Mouse (Mus musculus): ENCODE measurements around the gene Ceacam10. TPM values are rescaled to one million over a fixed set of nuclear protein-coding genes. Genes with fewer than 3 reads are reported as not detected.

Ceacam10 gene
- total and polyA plus RNA-seq, 3 experiments = 0.27 TPM; not detected in 2

GRCm38 (mm10) chr7:24760211-24760610, 16.8 kb upstream of the Ceacam10 start, which contains the start of gene Cd177:
Gene Cd177, minus strand, starts transcription at chr7:24760311.
- no peak for ATAC-seq (ENCODE audit: extremely low read depth, insufficient number of reproducible peaks, low FRiP score, poor library complexity, severe bottlenecking)
- Histone ChIP-seq H3K4me1 (ENCODE audit: insufficient read depth, low read depth, low read length) (no peaks in the 10 kb centered on the region), H3K36me3 (replicated peaks) (no peaks in the 10 kb centered on the region), H3K9me3 (replicated peaks) (no peaks in the 10 kb centered on the region), H3K27me3 (ENCODE audit: insufficient read depth, low read length) (peaks cover 4% of the 10 kb centered on the region; the same call in 1 of the 2 replicates), H3K4me3 (ENCODE audit: low read depth, low read length) (no peak within 1 kb of the TSS)
- no peak for DNase-seq (ENCODE audit: low spot score)
- TF ChIP-seq TAL1 (conservative IDR thresholded peaks at IDR 0.05; ENCODE audit: low read depth, low read length) = no peak
- no peak for TF ChIP-seq GATA1 (IDR thresholded peaks at IDR 0.05; ENCODE audit: borderline replicate concordance, low read length)
- no peak for TF ChIP-seq POLR2AphosphoS5 (IDR thresholded peaks at IDR 0.05; ENCODE audit: insufficient replicate concordance, low read depth, low read length)

GRCm38 (mm10) chr7:24761161-24761560, 15.8 kb upstream of the Ceacam10 start:
- Histone ChIP-seq H3K36me3 (replicated peaks) (no peaks in the 10 kb centered on the region), H3K4me3 (ENCODE audit: low read depth, low read length) (no peak overlapping the region), H3K4me1 (ENCODE audit: insufficient read depth, low read depth, low read length) (no peaks in the 10 kb centered on the region), H3K27me3 (ENCODE audit: insufficient read depth, low read length) (peaks cover 4% of the 10 kb centered on the region; the same call in 1 of the 2 replicates), H3K9me3 (replicated peaks) (no peaks in the 10 kb centered on the region)
- TF ChIP-seq POLR2AphosphoS5 (IDR thresholded peaks at IDR 0.05; ENCODE audit: insufficient replicate concordance, low read depth, low read length) (no peak), TAL1 (conservative IDR thresholded peaks at IDR 0.05; ENCODE audit: low read depth, low read length) (no peak), CTCF (IDR thresholded peaks at IDR 0.05; ENCODE audit: low read depth, low read length) (no peak), GATA1 (IDR thresholded peaks at IDR 0.05; ENCODE audit: borderline replicate concordance, low read length) (no peak), GATA2 (IDR thresholded peaks at IDR 0.05; ENCODE audit: borderline replicate concordance, low read depth, low read length) (no peak)
- ATAC-seq (ENCODE audit: extremely low read depth, insufficient number of reproducible peaks, low FRiP score, poor library complexity, severe bottlenecking) (no peak), DNase-seq (ENCODE audit: low spot score) (no peak)

GRCm38 (mm10) chr7:24762574-24762973, 14.4 kb upstream of the Ceacam10 start:
- no peak for DNase-seq (ENCODE audit: low spot score)

GRCm38 (mm10) chr7:24771361-24771760, 5.6 kb upstream of the Ceacam10 start:
- DNase-seq (ENCODE audit: low spot score) = no peak
- Histone ChIP-seq H3K27me3 (ENCODE audit: insufficient read depth, low read length) (no peaks in the 10 kb centered on the region), H3K36me3 (replicated peaks) (no peaks in the 10 kb centered on the region), H3K4me1 (ENCODE audit: insufficient read depth, low read depth, low read length) (no peaks in the 10 kb centered on the region), H3K4me3 (ENCODE audit: low read depth, low read length) (no peak overlapping the region), H3K9me3 (replicated peaks) (no peaks in the 10 kb centered on the region)
- ATAC-seq (ENCODE audit: extremely low read depth, insufficient number of reproducible peaks, low FRiP score, poor library complexity, severe bottlenecking) = no peak
- TF ChIP-seq GATA1 (IDR thresholded peaks at IDR 0.05; ENCODE audit: borderline replicate concordance, low read length) (no peak), GATA2 (IDR thresholded peaks at IDR 0.05; ENCODE audit: borderline replicate concordance, low read depth, low read length) (no peak), POLR2AphosphoS5 (IDR thresholded peaks at IDR 0.05; ENCODE audit: insufficient replicate concordance, low read depth, low read length) (no peak), CTCF (IDR thresholded peaks at IDR 0.05; ENCODE audit: low read depth, low read length) (no peak), TAL1 (conservative IDR thresholded peaks at IDR 0.05; ENCODE audit: low read depth, low read length) (no peak)

More at GRCm38 (mm10) chr7:24762574-24762973, 14.4 kb upstream of the Ceacam10 start:
- H3K4me3 ChIP-seq (ENCODE audit: low read depth, low read length) = no peak overlapping the region
- H3K27me3 ChIP-seq (ENCODE audit: insufficient read depth, low read length) = peaks cover 4% of the 10 kb centered on the region; the same call in 1 of the 2 replicates
- no peaks in the 10 kb centered on the region for H3K9me3 ChIP-seq (replicated peaks)
- H3K36me3 ChIP-seq (replicated peaks) = no peaks in the 10 kb centered on the region
- no peak for ATAC-seq (ENCODE audit: extremely low read depth, insufficient number of reproducible peaks, low FRiP score, poor library complexity, severe bottlenecking)
- TF ChIP-seq GATA2 (IDR thresholded peaks at IDR 0.05; ENCODE audit: borderline replicate concordance, low read depth, low read length) (no peak), POLR2AphosphoS5 (IDR thresholded peaks at IDR 0.05; ENCODE audit: insufficient replicate concordance, low read depth, low read length) (no peak), TAL1 (conservative IDR thresholded peaks at IDR 0.05; ENCODE audit: low read depth, low read length) (no peak), CTCF (IDR thresholded peaks at IDR 0.05; ENCODE audit: low read depth, low read length) (no peak), GATA1 (IDR thresholded peaks at IDR 0.05; ENCODE audit: borderline replicate concordance, low read length) (no peak)
- no peaks in the 10 kb centered on the region for H3K4me1 ChIP-seq (ENCODE audit: insufficient read depth, low read depth, low read length)

GRCm38 (mm10) chr7:24773942-24774535, 3.0 kb upstream of the Ceacam10 start:
- no peak for DNase-seq (ENCODE audit: low spot score)

GRCm38 (mm10) chr7:24776145-24776544, 861 bp upstream of the Ceacam10 start:
- no peak for TF ChIP-seq GATA1 (IDR thresholded peaks at IDR 0.05; ENCODE audit: borderline replicate concordance, low read length)
- TF ChIP-seq CTCF (IDR thresholded peaks at IDR 0.05; ENCODE audit: low read depth, low read length) = no peak
- no peak for TF ChIP-seq POLR2AphosphoS5 (IDR thresholded peaks at IDR 0.05; ENCODE audit: insufficient replicate concordance, low read depth, low read length)
- DNase-seq (ENCODE audit: low spot score) (no peak), ATAC-seq (ENCODE audit: extremely low read depth, insufficient number of reproducible peaks, low FRiP score, poor library complexity, severe bottlenecking) (no peak)
- Histone ChIP-seq H3K27me3 (ENCODE audit: insufficient read depth, low read length) (peaks cover 2% of the 10 kb centered on the region; the same call in 1 of the 2 replicates), H3K4me3 (ENCODE audit: low read depth, low read length) (no peak overlapping the region), H3K9me3 (replicated peaks) (no peaks in the 10 kb centered on the region), H3K4me1 (ENCODE audit: insufficient read depth, low read depth, low read length) (no peaks in the 10 kb centered on the region), H3K36me3 (replicated peaks) (no peaks in the 10 kb centered on the region)

More at GRCm38 (mm10) chr7:24773942-24774535, 3.0 kb upstream of the Ceacam10 start:
- Histone ChIP-seq H3K4me1 (ENCODE audit: insufficient read depth, low read depth, low read length) (no peaks in the 10 kb centered on the region), H3K27me3 (ENCODE audit: insufficient read depth, low read length) (no peaks in the 10 kb centered on the region), H3K4me3 (ENCODE audit: low read depth, low read length) (no peak overlapping the region), H3K9me3 (replicated peaks) (no peaks in the 10 kb centered on the region), H3K36me3 (replicated peaks) (no peaks in the 10 kb centered on the region)
- TF ChIP-seq CTCF (IDR thresholded peaks at IDR 0.05; ENCODE audit: low read depth, low read length) (no peak), GATA2 (IDR thresholded peaks at IDR 0.05; ENCODE audit: borderline replicate concordance, low read depth, low read length) (no peak), TAL1 (conservative IDR thresholded peaks at IDR 0.05; ENCODE audit: low read depth, low read length) (no peak), GATA1 (IDR thresholded peaks at IDR 0.05; ENCODE audit: borderline replicate concordance, low read length) (no peak), POLR2AphosphoS5 (IDR thresholded peaks at IDR 0.05; ENCODE audit: insufficient replicate concordance, low read depth, low read length) (no peak)
- ATAC-seq (ENCODE audit: extremely low read depth, insufficient number of reproducible peaks, low FRiP score, poor library complexity, severe bottlenecking) = no peak

All from G1E (cell line).